Mouse (Mus musculus): Measurements from ENCODE around the gene Styk1.

- no peak for TF ChIP-seq CTCF (IDR thresholded peaks at IDR 0.05; ENCODE audit: low read depth)
- no peak for TF ChIP-seq EP300 (IDR thresholded peaks at IDR 0.05; ENCODE audit: low read depth)
These were observed 6.4 kb downstream of the Styk1 start for GRCm38 (mm10) chr6:131347026-131347425.
